Mouse (Mus musculus) layer of hippocampus, adult 18-20 months (tissue): Measurements from ENCODE around the gene Ankrd44. TPM values are rescaled to one million over a fixed set of nuclear protein-coding genes. Genes with fewer than 3 reads are reported as not detected.
A peak's percentile ranks its signal among the peaks of the same experiment; 100 is the strongest.

Experiments used
- DNase-seq, 2 experiments: peaks; one replicate each; pipeline ENCODE4 v3.0.0; 2022; ENCODE audit warnings: low spot score in 2 of 2
- total RNA-seq, 2 experiments: library from RNA; stranded (reverse); gene quantifications; 2 replicates each; pipeline ENCODE4 v1.2.3; 2021

Gene Ankrd44
- total RNA-seq, 2 experiments from 2014 or later: 11.1 to 12.6 TPM

DNA sequence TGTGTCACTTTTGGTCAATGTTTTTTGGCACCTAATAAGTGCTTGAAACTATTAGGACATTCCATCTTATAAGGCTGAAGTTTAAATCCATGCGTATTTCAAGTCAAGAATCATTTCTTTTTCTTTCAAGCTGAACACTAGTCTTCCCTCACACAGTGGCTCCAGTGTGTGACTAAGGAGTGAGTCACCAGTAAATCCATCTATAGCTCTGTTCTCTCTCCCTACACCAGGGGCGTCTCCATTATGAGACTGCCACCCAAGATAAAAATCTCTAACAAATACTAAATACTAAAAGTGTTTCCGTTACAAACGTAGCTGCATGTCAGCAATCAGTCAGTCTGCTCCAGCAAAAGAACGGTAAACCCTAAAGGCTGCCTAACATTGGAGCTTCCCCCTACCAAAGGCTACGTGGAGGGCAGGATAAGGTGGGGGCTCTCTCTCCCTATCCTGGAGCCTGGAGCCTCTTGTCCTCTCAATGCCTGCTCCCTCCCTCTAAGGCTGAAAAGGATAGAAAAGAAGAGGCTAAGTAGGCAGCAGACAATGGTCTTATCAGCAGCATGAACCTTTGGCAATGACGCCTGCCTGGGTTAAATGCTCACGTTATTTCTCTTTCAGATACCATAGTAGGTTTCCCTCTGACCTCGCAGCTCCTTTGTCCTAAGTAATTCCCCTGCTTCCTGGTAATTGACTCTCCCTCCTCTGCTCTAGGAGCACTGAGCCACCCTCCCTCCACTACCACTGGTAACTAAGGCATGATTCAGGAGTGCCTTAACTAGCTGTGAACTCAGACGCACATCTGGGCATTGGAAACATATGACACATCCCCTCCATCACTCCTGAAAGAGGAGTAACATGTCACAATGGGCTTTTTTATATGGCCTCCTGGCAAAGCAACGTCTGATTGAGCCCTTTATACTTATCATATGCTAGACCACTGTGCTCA lies 212.7 kb downstream of the Ankrd44 start:
- no peak for DNase-seq

DNA sequence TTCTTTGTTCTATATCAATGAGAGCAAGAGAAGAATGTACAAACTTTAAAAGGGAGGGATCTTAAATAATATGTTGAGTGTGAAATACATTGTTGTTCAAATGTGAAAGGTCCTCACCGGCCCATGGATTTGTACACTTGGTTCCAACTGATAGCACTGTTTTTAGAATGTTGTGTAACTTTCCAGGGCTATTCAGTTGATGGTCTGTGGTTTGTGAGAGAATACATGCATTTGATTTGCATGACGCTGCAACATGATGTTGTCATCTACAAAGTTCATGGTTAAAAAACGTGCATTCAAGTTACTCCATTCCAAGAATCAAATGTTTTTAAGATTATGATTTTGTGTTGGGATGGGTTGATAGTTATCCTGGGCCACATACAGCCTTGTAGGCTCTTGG lies 214.6 kb downstream of the Ankrd44 start:
- no peak for DNase-seq

- no peak for DNase-seq
These were observed 215.6 kb downstream of the Ankrd44 start for GRCm38 (mm10) chr1:54710550-54710949.

- peak; percentile 35 to 61 for DNase-seq
These were observed 218.2 kb downstream of the Ankrd44 start for GRCm38 (mm10) chr1:54707888-54708565.

GRCm38 (mm10) chr1:54707036-54707887 lies 218.9 kb downstream of the Ankrd44 start:
- no peak for DNase-seq

GRCm38 (mm10) chr1:54706621-54707020 lies 219.6 kb downstream of the Ankrd44 start:
- no peak for DNase-seq

DNA sequence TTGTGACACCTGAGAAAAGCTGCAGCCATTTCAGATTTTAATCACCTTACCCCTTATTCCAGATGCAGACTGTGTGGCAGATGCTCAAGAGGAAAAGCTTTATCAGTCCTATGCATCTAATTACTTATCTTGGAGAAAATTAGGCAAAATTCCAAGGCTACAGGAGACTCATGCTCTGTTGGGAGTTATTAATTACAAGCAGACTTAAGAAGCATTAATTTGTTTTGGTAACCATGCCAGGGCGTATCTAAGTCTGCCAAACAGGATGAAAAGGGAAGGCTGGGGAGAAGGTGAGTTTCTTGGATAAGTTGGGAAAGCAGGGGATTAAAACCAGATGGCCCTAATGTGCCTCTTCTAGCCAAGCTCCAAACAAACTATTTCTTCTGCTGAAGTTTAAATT lies 222.7 kb downstream of the Ankrd44 start:
- no peak for DNase-seq

DNA sequence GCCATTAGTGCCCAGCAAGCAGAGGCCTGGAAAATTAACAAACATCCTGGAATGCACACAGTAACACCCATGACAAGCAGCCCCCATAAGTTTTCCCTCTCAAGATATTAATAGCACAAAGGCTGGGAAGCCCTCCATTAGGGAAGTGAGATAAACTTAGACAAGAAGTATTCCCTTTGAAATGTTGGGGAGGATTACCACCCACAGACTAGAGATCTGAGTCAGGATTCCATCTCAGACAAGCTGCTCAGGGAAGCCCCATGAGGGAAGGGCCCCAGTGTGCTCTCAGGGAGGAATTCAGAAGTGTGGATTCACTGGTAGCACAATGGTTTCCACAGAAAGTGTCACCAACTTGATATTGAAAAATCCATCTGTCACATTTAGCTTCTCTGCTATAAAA lies 223.3 kb downstream of the Ankrd44 start:
- DNase-seq: no peak

DNA sequence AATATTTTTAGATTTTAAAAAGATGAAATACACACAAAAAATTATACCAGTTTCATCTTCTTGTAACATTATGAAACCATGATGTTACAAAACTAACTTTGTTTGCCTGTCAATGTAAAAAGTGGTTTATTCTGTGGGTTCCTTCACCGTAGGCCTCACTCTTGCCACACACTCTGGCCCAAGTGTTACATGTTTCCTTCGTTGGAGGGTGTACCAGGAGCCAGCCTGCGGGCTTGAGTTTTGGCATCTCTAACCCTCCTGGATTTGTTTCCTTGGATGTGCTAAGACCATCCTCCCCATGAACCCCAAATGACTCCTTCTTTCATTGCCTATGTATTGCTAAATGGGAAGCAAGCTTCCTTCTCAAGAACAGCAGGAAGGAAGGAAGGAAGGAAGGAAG lies 230.8 kb downstream of the Ankrd44 start:
- DNase-seq: no peak

DNA sequence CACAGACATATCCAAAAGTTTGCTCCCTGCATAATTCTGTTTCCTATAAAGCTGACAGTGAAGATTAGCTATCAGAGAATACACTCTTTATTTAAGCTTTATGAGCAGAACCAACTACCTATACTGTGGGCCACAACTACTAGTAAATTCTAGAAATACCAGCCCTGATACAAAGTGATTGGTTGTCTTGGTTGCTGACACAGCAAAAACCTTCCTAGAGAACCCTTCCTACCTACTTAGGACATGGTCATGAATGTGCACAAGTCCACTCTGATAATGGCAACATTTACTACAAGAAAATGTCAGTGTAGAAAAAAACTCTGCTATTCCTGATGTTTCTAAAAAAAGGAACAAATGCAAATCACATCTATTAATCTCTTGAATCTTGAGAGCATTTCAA lies 234.4 kb downstream of the Ankrd44 start:
- no peak for DNase-seq

DNA sequence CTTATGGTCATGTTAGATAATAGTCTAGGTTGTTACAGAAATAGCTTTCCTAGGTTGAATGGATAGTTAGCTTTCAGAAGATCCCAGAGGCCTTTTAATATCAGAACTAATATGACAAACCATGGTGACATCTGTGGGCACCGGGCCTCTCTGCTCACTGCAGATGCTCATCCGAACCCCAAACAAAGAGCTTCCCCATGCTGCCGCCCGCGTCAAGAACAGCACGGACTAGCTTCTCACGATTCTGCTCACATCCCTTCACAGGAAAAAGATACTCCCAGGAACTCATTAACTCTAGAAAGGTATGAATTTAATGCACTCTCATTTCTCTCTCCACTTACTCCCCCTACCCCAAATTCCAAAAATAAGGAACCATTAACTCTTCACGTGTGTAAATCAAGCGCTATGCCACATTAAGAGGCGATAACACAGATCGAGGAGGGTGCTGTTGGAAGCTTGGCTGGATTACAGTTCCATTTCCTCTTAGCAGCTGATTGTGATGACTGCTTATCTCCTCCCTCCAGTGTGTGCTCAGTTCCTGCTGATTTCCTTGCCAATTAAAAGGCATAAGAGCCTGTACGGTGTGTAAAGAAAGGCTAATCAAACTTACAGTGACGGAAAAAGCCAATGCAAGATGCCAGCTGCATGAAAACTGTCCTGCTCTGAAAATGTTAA lies 235.8 kb downstream of the Ankrd44 start:
- DNase-seq: peak in 1 of 2 experiments; percentile 15

DNA sequence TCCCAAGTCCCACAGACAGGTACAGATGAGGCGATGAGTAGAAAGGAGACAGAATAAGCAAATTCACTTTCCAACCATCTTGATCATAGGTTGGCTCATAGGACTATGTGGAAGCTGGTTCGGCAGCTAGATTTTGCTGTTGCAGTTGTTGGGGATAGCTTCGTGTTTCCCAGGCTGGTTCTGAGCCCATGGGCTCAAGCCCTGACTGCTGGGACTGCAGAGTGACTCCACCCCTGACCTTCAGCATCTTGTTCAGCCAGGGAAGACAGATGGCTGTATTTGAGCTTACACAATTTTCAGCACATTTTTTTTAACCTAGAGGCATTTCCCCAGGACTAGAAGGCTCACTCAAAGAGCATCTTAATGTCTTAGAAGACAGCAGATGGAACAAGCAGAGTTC lies 237.7 kb downstream of the Ankrd44 start:
- DNase-seq: no peak

GRCm38 (mm10) chr1:54684316-54684715 lies 241.9 kb downstream of the Ankrd44 start:
- DNase-seq: no peak

DNA sequence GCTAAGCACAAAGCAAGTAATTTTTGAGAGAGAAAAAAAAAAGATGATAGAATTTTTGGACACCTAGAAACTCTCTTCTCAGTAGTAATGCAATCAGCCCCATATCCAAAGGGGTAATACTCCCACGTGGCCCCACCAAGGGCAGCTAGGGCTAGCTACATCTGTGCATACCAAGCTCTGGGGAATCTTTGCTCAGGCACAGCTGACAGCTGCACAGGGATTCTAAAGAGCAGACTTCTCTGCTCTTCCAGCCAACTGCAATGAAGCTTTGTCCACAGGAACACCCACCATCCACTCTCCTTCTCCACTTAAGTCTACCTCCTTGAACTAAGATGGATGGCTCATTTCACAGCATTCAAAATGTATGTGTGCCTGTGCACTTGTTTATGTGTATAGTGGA lies 246.6 kb downstream of the Ankrd44 start:
- DNase-seq: no peak

DNA sequence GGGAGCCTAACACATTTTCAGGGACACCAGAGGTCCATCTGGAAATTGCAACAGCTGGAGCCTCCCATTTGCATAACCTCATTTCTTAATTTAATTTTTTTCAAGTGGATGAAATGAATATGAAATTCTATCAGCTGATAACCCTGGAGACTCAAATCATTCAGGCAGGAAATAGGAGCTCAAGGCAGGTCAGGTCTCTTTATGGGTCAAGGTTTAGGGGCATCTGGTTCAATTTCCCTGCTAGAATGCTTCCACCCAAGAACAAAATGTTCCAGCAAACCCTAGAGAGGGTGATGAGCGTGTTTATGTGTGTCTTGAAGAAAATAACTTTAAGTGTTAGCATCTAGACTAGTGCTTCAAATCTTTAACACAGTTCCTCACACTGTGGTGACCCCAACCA lies 248.2 kb downstream of the Ankrd44 start:
- DNase-seq: no peak

DNA sequence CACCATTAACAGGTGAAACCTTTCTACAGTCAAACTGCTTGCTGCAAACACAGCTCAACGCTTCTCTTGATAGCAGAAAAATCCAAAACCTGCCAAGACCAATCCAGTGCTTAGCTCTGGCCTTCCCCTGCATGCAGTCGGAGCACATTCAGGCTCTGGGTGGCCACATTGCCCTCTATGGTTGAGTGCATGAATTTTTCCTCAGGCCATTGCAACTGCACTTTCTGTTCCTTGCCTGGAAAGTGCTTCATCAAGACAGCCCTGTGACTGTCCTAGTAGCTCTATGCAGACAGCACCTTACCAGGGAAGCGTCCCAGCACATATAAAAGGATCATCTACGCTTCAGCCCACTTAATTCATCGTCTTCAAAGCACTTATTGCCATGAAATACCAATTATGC lies 250.7 kb downstream of the Ankrd44 start:
- no peak for DNase-seq

GRCm38 (mm10) chr1:54667991-54668390 lies 258.2 kb downstream of the Ankrd44 start:
- DNase-seq: no peak

DNA sequence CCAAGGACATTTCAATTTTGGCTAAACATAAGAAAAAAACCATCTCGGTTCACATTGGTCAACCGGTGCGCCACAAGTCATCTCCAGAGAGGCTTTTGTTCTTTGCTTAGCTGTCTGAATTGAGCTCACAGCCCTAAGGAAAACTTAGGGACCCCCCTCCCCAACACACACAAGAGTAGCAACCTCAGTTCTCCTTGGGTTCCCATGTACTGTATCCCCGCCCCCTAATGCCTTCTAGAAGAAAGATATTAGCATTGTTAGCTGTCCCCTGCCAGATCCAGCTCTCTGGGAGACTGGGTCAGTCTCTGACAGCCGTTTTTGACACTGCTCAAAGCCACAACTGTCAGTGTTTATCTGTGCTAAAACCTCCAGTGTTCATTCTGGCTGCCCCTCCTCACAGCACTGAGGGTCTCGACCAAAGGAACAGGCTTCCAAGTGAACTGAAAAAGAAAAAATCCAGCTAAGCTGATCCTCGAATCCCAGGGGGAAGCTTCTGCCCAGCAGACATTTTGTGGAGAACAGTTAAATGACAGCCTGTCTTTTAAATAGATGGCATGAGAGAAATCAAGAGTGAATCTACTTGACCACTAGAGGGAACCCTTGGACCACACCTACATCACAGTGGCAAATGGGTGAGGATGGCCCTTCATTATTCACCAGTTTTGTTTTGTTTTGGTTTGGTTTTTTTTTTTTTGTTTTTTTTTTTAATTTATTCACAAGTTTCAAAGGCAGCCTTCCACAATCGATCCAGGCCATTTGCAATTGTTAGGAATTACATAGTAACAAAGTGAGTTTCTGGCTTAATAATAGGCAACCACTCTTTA lies 260.4 kb downstream of the Ankrd44 start:
- peak in 1 of 2 experiments; percentile 76 for DNase-seq

DNA sequence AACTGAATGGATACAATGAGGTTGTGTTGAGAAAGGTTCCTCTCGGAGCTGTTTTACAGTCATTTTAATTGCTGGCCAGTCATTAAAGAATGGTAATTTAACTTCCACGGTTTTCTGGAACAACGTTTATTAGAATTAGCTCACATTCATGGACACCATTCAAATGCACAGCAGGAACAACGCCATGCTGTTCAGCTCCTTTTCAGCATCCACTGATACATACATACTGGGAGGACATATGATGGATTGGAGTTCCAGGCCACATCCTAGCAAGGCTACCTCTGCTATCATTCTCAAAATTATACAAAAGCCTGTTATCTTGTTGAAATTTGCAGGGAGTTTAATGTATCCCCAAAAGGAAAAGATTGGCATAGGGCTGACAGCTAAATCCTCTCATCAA lies 261.1 kb downstream of the Ankrd44 start:
- DNase-seq: no peak

GRCm38 (mm10) chr1:54660674-54661073 lies 265.5 kb downstream of the Ankrd44 start:
- no peak for DNase-seq
